In genomic region chr11:35668750-35669149, GRCm38 (mm10) we compare ENCODE assay signal across 12 mouse cellular contexts.
DNase-seq lines count a peak whose midpoint lies in the region; ATAC-seq and TF ChIP-seq lines count a peak whose summit lies in the region.
"Had no signal": no experiment of that assay in that cellular context is flagged by ENCODE, and none has a peak within 500 bp of the region (broad histone marks: within the 10 kb centered on the region; RNA-seq: fewer than 3 reads in every experiment).

No protein-coding gene starts in this region.

- 69% methylated on average over 1 of the region's 1 CpGs for WGBS in hindbrain, embryonic 15.5 days
- WGBS in limb, embryonic 10.5 days: 88% methylated on average over 1 of the region's 1 CpGs
- 69% methylated on average over 1 of the region's 1 CpGs for WGBS in stomach, postnatal 0 days

- no peak for DNase-seq in left cerebral cortex, adult 2 months (ENCODE audit: extremely low spot score in 1 of 2, low spot score in 2 of 2)
- no peak for DNase-seq in left cerebral cortex, adult 18-20 months (ENCODE audit: low spot score in 2 of 2)
- DNase-seq in cerebellum, adult 18-20 months: peak; percentile 89 to 90
- no peak for DNase-seq in limb, embryonic 10.5 days (ENCODE audit: low spot score)
- DNase-seq in stomach, postnatal 0 days (ENCODE audit: low spot score): no peak
- no peak for DNase-seq in spleen, postnatal 10 days (ENCODE audit: low spot score in 2 of 2)
- DNase-seq: heart, adult 2 months; kidney, adult 8-10 months had no signal

- intact Hi-C loops in left cerebral cortex, adult 2 months (cut with DNase I): loop anchor here (5.0 to 10.0 kb wide), 2 partner anchors 546 to 824 kb away; partner anchors contain the start of gene Slit3

- no peak overlapping the region for H3K9ac ChIP-seq in hindbrain, embryonic 15.5 days
- H3K9ac ChIP-seq in stomach, postnatal 0 days (ENCODE audit: low read length): no peak overlapping the region
- H3K9ac ChIP-seq: limb, embryonic 15.5 days; lung, embryonic 15.5 days had no signal

- H3K4me2 ChIP-seq in hindbrain, embryonic 15.5 days: no peak overlapping the region
- H3K4me2 ChIP-seq in stomach, postnatal 0 days (replicated peaks; ENCODE audit: low read depth): no peak overlapping the region
- H3K4me2 ChIP-seq: limb, embryonic 15.5 days; lung, embryonic 15.5 days had no signal

- TF ChIP-seq CTCF in left cerebral cortex, adult 2 months (IDR thresholded peaks at IDR 0.05): no peak
- no peak for TF ChIP-seq CTCF in stomach, postnatal 0 days (IDR thresholded peaks at IDR 0.05; ENCODE audit: low read depth)

- TF ChIP-seq EP300 in stomach, postnatal 0 days (optimal IDR thresholded peaks at IDR 0.05): no peak

- peak; percentile 55 for ATAC-seq in hindbrain, embryonic 15.5 days (ENCODE audit: low FRiP score, low read depth)
- ATAC-seq in stomach, postnatal 0 days (ENCODE audit: low FRiP score, low TSS enrichment): no peak

- H3K9me3 ChIP-seq in hindbrain, embryonic 15.5 days: no peaks in the 10 kb centered on the region
- H3K9me3 ChIP-seq in limb, embryonic 10.5 days (replicated peaks): no peaks in the 10 kb centered on the region
- H3K9me3 ChIP-seq in stomach, postnatal 0 days (ENCODE audit: control insufficient read depth, low read length): no peaks in the 10 kb centered on the region
- H3K9me3 ChIP-seq: limb, embryonic 15.5 days; lung, embryonic 15.5 days had no signal

- no peak overlapping the region for H3K4me3 ChIP-seq in left cerebral cortex, adult 2 months
- no peak overlapping the region for H3K4me3 ChIP-seq in hindbrain, embryonic 15.5 days
- no peak overlapping the region for H3K4me3 ChIP-seq in limb, embryonic 10.5 days
- no peak overlapping the region for H3K4me3 ChIP-seq in stomach, postnatal 0 days (ENCODE audit: low read depth, low read length)
- H3K4me3 ChIP-seq: heart, adult 2 months; limb, embryonic 15.5 days; lung, embryonic 15.5 days had no signal

- H3K4me1 ChIP-seq in hindbrain, embryonic 15.5 days (replicated peaks): peaks cover 7% of the 10 kb centered on the region
- H3K4me1 ChIP-seq in limb, embryonic 10.5 days: peaks cover 9% of the 10 kb centered on the region; the same call in 1 of the 2 replicates
- H3K4me1 ChIP-seq in stomach, postnatal 0 days (replicated peaks; ENCODE audit: control insufficient read depth, insufficient read depth): no peaks in the 10 kb centered on the region
- H3K4me1 ChIP-seq: lung, embryonic 15.5 days had no signal

- H3K27me3 ChIP-seq in hindbrain, embryonic 15.5 days: no peaks in the 10 kb centered on the region
- peaks cover 10% of the 10 kb centered on the region; the same call in 1 of the 2 replicates for H3K27me3 ChIP-seq in limb, embryonic 10.5 days (ENCODE audit: low read depth, poor library complexity, severe bottlenecking)
- no peaks in the 10 kb centered on the region for H3K27me3 ChIP-seq in stomach, postnatal 0 days (ENCODE audit: control insufficient read depth, insufficient read depth, low read length)
- H3K27me3 ChIP-seq: limb, embryonic 15.5 days; lung, embryonic 15.5 days had no signal

- H3K36me3 ChIP-seq in hindbrain, embryonic 15.5 days: no peaks in the 10 kb centered on the region
- H3K36me3 ChIP-seq in limb, embryonic 10.5 days: peaks cover 59% of the 10 kb centered on the region
- H3K36me3 ChIP-seq in stomach, postnatal 0 days (ENCODE audit: control insufficient read depth, insufficient read depth, low read length): no peaks in the 10 kb centered on the region
- H3K36me3 ChIP-seq: G1E; lung, embryonic 15.5 days had no signal

- H3K27ac ChIP-seq in left cerebral cortex, adult 2 months: peak overlapping the region; percentile 57
- no peak overlapping the region; the same call in 1 of the 2 replicates for H3K27ac ChIP-seq in hindbrain, embryonic 15.5 days (replicated peaks)
- peak overlapping the region; percentile 14; the same call in 1 of the 2 replicates for H3K27ac ChIP-seq in limb, embryonic 10.5 days
- no peak overlapping the region for H3K27ac ChIP-seq in stomach, postnatal 0 days (replicated peaks)
- H3K27ac ChIP-seq: heart, adult 2 months; limb, embryonic 15.5 days; lung, embryonic 15.5 days had no signal

Comparison
In these comparisons a context has a peak if more than half of its experiments do, and no peak if none do; other contexts are left out.
1. DNase-seq: peak in cerebellum, adult 18-20 months (2 of 2); none in left cerebral cortex, adult 2 months (0 of 2), left cerebral cortex, adult 18-20 months (0 of 2), limb, embryonic 10.5 days (single experiment), stomach, postnatal 0 days (single experiment) and spleen, postnatal 10 days (0 of 2).
2. H3K27ac ChIP-seq: peak in left cerebral cortex, adult 2 months (single experiment) and limb, embryonic 10.5 days (single experiment); none in hindbrain, embryonic 15.5 days (single experiment) and stomach, postnatal 0 days (single experiment).